Mouse (Mus musculus) stomach, embryonic 14.5 days (tissue): ENCODE measurements around the gene Ldhb. TPM values are rescaled to one million over a fixed set of nuclear protein-coding genes. Genes with fewer than 3 reads are reported as not detected.

Experiments
- ATAC-seq: fragments of 200-750 bp; cut with Nextera tagmentation; 2 replicates; pipeline ENCODE4 v1.8.0; 2017; ENCODE audit warnings: low read depth, moderate TSS enrichment; ENCODE audit not compliant: insufficient number of reproducible peaks, insufficient read depth, low FRiP score
- H3K27ac ChIP-seq: fragments of 300-500 bp; sonication (generic); 2 replicates; pipeline ENCODE4 v1.5.1; 2014; ENCODE audit warnings: mild to moderate bottlenecking, low read length, moderate library complexity, mixed read lengths
- H3K27me3 ChIP-seq: fragments of 300-500 bp; sonication (generic); 2 replicates; pipeline ENCODE4 v1.6.1; 2014; ENCODE audit warnings: low read length, control low read depth, mixed read lengths; ENCODE audit not compliant: control insufficient read depth, insufficient read depth
- H3K36me3 ChIP-seq: fragments of 300-500 bp; sonication (generic); 2 replicates; pipeline ENCODE4 v1.6.1; 2014; ENCODE audit warnings: mild to moderate bottlenecking, control low read depth, low read length, moderate library complexity, mixed read lengths; ENCODE audit not compliant: control insufficient read depth, insufficient read depth
- H3K4me1 ChIP-seq: fragments of 300-500 bp; sonication (generic); 2 replicates; pipeline ENCODE4 v1.6.1; 2014; ENCODE audit warnings: low read length, control low read depth, mixed read lengths; ENCODE audit not compliant: control insufficient read depth, insufficient read depth
- H3K4me2 ChIP-seq: fragments of 300-500 bp; sonication (generic); replicated peaks from 2 replicates; pipeline ENCODE4 v1.6.1; 2014; ENCODE audit warnings: low read depth, low read length, control low read depth
- H3K4me3 ChIP-seq: fragments of 300-500 bp; sonication (generic); 2 replicates; pipeline ENCODE4 v1.5.1; 2014; ENCODE audit warnings: low read depth, low read length, control low read depth
- H3K9ac ChIP-seq: fragments of 300-500 bp; sonication (generic); replicated peaks from 2 replicates; pipeline ENCODE4 v1.6.1; 2014; ENCODE audit warnings: low read depth, mild to moderate bottlenecking, control low read depth, low read length, moderate library complexity, mixed read lengths
- H3K9me3 ChIP-seq: fragments of 300-500 bp; sonication (generic); 2 replicates; pipeline ENCODE4 v1.6.1; 2016; ENCODE audit warnings: low read depth, low read length, control low read depth; ENCODE audit not compliant: control insufficient read depth
- WGBS: fragments of 180-500 bp; shearing (Covaris S2); extraction: QIAGEN DNeasy Blood & Tissue Kit; methylation state at CpG from one replicate; pipeline ENCODE4 v1.1.7; 2014; 5-methylcytosine and 5-hydroxymethylcytosine counted together
- polyA plus RNA-seq: library from polyadenylated mRNA; unstranded; fragments of >200 nt; fragmentation: Nextera tagmentation; extraction: Ambion mirVana; gene quantifications from 2 replicates; pipeline ENCODE4 v1.2.1, GENCODE M21; 2014

Gene Ldhb
- polyA plus RNA-seq, 1 experiment from 2014 or later: 237 TPM

GRCm38 (mm10) chr6:142455314-142455996 is 52.3 kb downstream of the Ldhb start:
- no peaks in the 10 kb centered on the region for H3K27me3 ChIP-seq
- no peaks in the 10 kb centered on the region for H3K36me3 ChIP-seq
- H3K4me2 ChIP-seq: no peak overlapping the region
- H3K4me3 ChIP-seq: no peak overlapping the region
- ATAC-seq: peak; percentile 28; the same call in 1 of the 2 replicates
- H3K4me1 ChIP-seq: no peaks in the 10 kb centered on the region
- H3K9ac ChIP-seq: no peak overlapping the region
- no peaks in the 10 kb centered on the region for H3K9me3 ChIP-seq
- 57% methylated on average over 7 of the region's 7 CpGs for WGBS
- no peak overlapping the region for H3K27ac ChIP-seq

- no peak overlapping the region for H3K4me3 ChIP-seq
- 85% methylated on average over 2 of the region's 2 CpGs for WGBS
- H3K4me2 ChIP-seq: no peak overlapping the region
- H3K9ac ChIP-seq: no peak overlapping the region
- no peaks in the 10 kb centered on the region for H3K36me3 ChIP-seq
- ATAC-seq: no peak
- no peaks in the 10 kb centered on the region for H3K27me3 ChIP-seq
- no peaks in the 10 kb centered on the region for H3K4me1 ChIP-seq
- H3K9me3 ChIP-seq: no peaks in the 10 kb centered on the region
- no peak overlapping the region for H3K27ac ChIP-seq
Observed at GRCm38 (mm10) chr6:142453311-142453710, 54.4 kb downstream of the Ldhb start.

- H3K27ac ChIP-seq: no peak overlapping the region
- H3K4me3 ChIP-seq: no peak overlapping the region
- no peak overlapping the region for H3K9ac ChIP-seq
- H3K4me1 ChIP-seq: no peaks in the 10 kb centered on the region
- H3K27me3 ChIP-seq: no peaks in the 10 kb centered on the region
- ATAC-seq: no peak
- H3K36me3 ChIP-seq: no peaks in the 10 kb centered on the region
- 69% methylated on average over 12 of the region's 12 CpGs for WGBS
- no peak overlapping the region for H3K4me2 ChIP-seq
- H3K9me3 ChIP-seq: no peaks in the 10 kb centered on the region
Observed at GRCm38 (mm10) chr6:142451381-142451780, 56.4 kb downstream of the Ldhb start.

Other genes with a start within 250 kb of the Ldhb start
- 0.30 and 3.2 TPM in 2 replicates for gene Iapp, start 209.5 kb downstream of the Ldhb start, polyA plus RNA-seq
- gene Slco1a5, start 185.0 kb downstream of the Ldhb start, polyA plus RNA-seq: 0.29 TPM in 1 of 2 replicates, not detected in the other
- 18.5 and 19.3 TPM in 2 replicates for gene Pyroxd1, start 162.3 kb downstream of the Ldhb start, polyA plus RNA-seq
- gene Recql, start 120.9 kb downstream of the Ldhb start, polyA plus RNA-seq: 25.7 and 32.9 TPM in 2 replicates
- gene Golt1b, start 120.7 kb downstream of the Ldhb start, polyA plus RNA-seq: 109 and 112 TPM in 2 replicates
- gene Spx, start 94.5 kb downstream of the Ldhb start, polyA plus RNA-seq: 1.0 and 1.3 TPM in 2 replicates
- gene Gys2, start 34.8 kb downstream of the Ldhb start, polyA plus RNA-seq: not detected in 2 replicates
- gene Kcnj8, start 63.7 kb upstream of the Ldhb start, polyA plus RNA-seq: 98.2 and 99.7 TPM in 2 replicates
- gene Abcc9, start 194.4 kb upstream of the Ldhb start, polyA plus RNA-seq: 31.0 and 34.4 TPM in 2 replicates
- 89.2 and 91.9 TPM in 2 replicates for gene Cmas, start 248.7 kb upstream of the Ldhb start, polyA plus RNA-seq